Mouse (Mus musculus) midbrain, postnatal 0 days (tissue): ENCODE results near the gene Rnft2. TPM values are rescaled to one million over a fixed set of nuclear protein-coding genes. Genes with fewer than 3 reads are reported as not detected.

Source experiments
- ATAC-seq: fragments of 200-750 bp; cut with Nextera tagmentation; 2 replicates; pipeline ENCODE4 v1.8.0; 2017; ENCODE audit warnings: moderate number of reproducible peaks, mild to moderate bottlenecking, moderate TSS enrichment, moderate library complexity; ENCODE audit not compliant: low FRiP score
- DNase-seq: peaks from one replicate; pipeline ENCODE4 v3.0.0-alpha.2; 2015; ENCODE audit warnings: low spot score
- H3K27ac ChIP-seq: fragments of 300-500 bp; sonication (generic); 2 replicates; pipeline ENCODE4 v1.5.1; 2014; ENCODE audit warnings: low read depth, mild to moderate bottlenecking, low read length, mixed read lengths
- H3K27me3 ChIP-seq: fragments of 300-500 bp; sonication (generic); 2 replicates; pipeline ENCODE4 v1.6.1; 2014; ENCODE audit warnings: low read length, control low read depth, mixed read lengths; ENCODE audit not compliant: insufficient read depth
- H3K36me3 ChIP-seq: fragments of 300-500 bp; sonication (generic); 2 replicates; pipeline ENCODE4 v1.6.1; 2014; ENCODE audit warnings: low read length, control low read depth, mixed read lengths; ENCODE audit not compliant: insufficient read depth
- H3K4me1 ChIP-seq: fragments of 300-500 bp; sonication (generic); 2 replicates; pipeline ENCODE4 v1.6.1; 2014; ENCODE audit warnings: mild to moderate bottlenecking, control low read depth, antibody characterized with exemption, low read length, mixed read lengths; ENCODE audit not compliant: insufficient read depth
- H3K4me2 ChIP-seq: fragments of 300-500 bp; sonication (generic); 2 replicates; pipeline ENCODE4 v1.6.1; 2014; ENCODE audit warnings: low read depth, mild to moderate bottlenecking, low read length, mixed read lengths; ENCODE audit not compliant: poor library complexity, severe bottlenecking
- H3K4me3 ChIP-seq: fragments of 300-500 bp; sonication (generic); 2 replicates; pipeline ENCODE4 v1.5.1; 2014; ENCODE audit warnings: low read depth, mild to moderate bottlenecking, low read length, moderate library complexity
- H3K9ac ChIP-seq: fragments of 300-500 bp; sonication (generic); replicated peaks from 2 replicates; pipeline ENCODE4 v1.6.1; 2014; ENCODE audit warnings: mild to moderate bottlenecking, low read length, moderate library complexity, mixed read lengths; ENCODE audit not compliant: poor library complexity, severe bottlenecking
- H3K9me3 ChIP-seq: fragments of 300-500 bp; sonication (generic); 2 replicates; pipeline ENCODE4 v1.6.1; 2016; ENCODE audit warnings: low read length, control low read depth
- CTCF ChIP-seq: IDR thresholded peaks from 2 replicates; pipeline ENCODE4 v1.5.1; 2016; ENCODE audit warnings: antibody characterized with exemption, mild to moderate bottlenecking
- WGBS: fragments of 180-500 bp; shearing (Covaris S2); extraction: QIAGEN DNeasy Blood & Tissue Kit; methylation state at CpG from one replicate; pipeline ENCODE4 v1.1.7; 2014; 5-methylcytosine and 5-hydroxymethylcytosine counted together
- polyA plus RNA-seq: library from polyadenylated mRNA; unstranded; fragments of >200 nt; fragmentation: Nextera tagmentation; extraction: Ambion mirVana; gene quantifications from 2 replicates; pipeline ENCODE4 v1.2.1, GENCODE M21; 2015
- total RNA-seq: library from RNA; depleted of rRNA; stranded (reverse); fragments of >200 nt; gene quantifications from 2 replicates; pipeline ENCODE4 v1.2.3, GENCODE M21; 2014

Gene Rnft2
- total and polyA plus RNA-seq, 2 experiments from 2014 or later: 14.3 to 125 TPM

- no peak overlapping the region for H3K27ac ChIP-seq
- no peak for ATAC-seq
- no peak overlapping the region for H3K4me3 ChIP-seq
- no peaks in the 10 kb centered on the region for H3K27me3 ChIP-seq
- no peak overlapping the region for H3K4me2 ChIP-seq
- no peak for TF ChIP-seq CTCF
- H3K4me1 ChIP-seq: 0 out of 2 replicates have a peak, but pooled peaks cover 4% of the 10 kb centered on the region
- no peak overlapping the region for H3K9ac ChIP-seq
- no peaks in the 10 kb centered on the region for H3K9me3 ChIP-seq
- no peak for DNase-seq
- peaks cover 4% of the 10 kb centered on the region; the same call in 1 of the 2 replicates for H3K36me3 ChIP-seq
- WGBS: 91% methylated on average over 8 of the region's 8 CpGs
Observed at GRCm38 (mm10) chr5:118247378-118247777, 2.5 kb upstream of the Rnft2 start.

- Histone ChIP-seq H3K4me1 (0 out of 2 replicates have a peak, but pooled peaks cover 4% of the 10 kb centered on the region), H3K9me3 (no peaks in the 10 kb centered on the region), H3K4me3 (peak overlapping the region; percentile 53), H3K27ac (peak overlapping the region; percentile 81), H3K36me3 (peaks cover 19% of the 10 kb centered on the region), H3K4me2 (peak overlapping the region; percentile 63), H3K27me3 (no peaks in the 10 kb centered on the region), H3K9ac (peak overlapping the region; percentile 58)
- peak; percentile 12 for DNase-seq
- no peak for TF ChIP-seq CTCF
- 6% methylated on average over 15 of the region's 15 CpGs for WGBS
- no peak for ATAC-seq
Observed at GRCm38 (mm10) chr5:118245606-118246308, 841 bp upstream of the Rnft2 start.

- no peak for TF ChIP-seq CTCF
- H3K36me3 ChIP-seq: peaks cover 55% of the 10 kb centered on the region
- WGBS: 88% methylated on average over 12 of the region's 12 CpGs
Observed at GRCm38 (mm10) chr5:118239671-118240070, 5.2 kb downstream of the Rnft2 start.

DNA sequence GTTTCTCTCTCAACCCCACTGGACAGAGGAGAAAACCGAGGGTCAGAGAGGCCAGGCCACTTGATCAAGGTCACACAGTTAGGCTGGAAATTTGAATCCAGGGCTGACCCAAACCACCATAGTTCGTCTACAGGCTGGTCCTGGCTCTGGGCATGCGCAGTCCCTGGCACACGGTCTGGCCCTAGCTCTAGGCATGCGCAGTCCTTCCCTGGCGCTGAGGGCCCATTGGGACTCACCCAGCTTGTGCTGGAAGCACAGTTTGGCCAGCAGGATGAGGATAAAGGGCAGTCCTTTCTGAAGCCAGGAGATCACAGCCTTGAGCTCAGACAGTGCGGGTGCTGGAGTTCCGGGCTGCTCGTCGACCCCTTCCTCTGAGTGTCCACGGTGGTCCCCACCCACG is 8.0 kb downstream of the Rnft2 start:
- H3K9ac ChIP-seq: no peak overlapping the region
- ATAC-seq (no peak), DNase-seq (no peak)
- WGBS: 88% methylated on average over 10 of the region's 12 CpGs
- H3K27ac ChIP-seq: no peak overlapping the region
- no peak overlapping the region for H3K4me2 ChIP-seq
- H3K9me3 ChIP-seq: no peaks in the 10 kb centered on the region
- TF ChIP-seq CTCF: no peak
- H3K36me3 ChIP-seq: peaks cover 63% of the 10 kb centered on the region
- H3K4me1 ChIP-seq: no peaks in the 10 kb centered on the region
- no peak overlapping the region for H3K4me3 ChIP-seq
- H3K27me3 ChIP-seq: no peaks in the 10 kb centered on the region

More at GRCm38 (mm10) chr5:118239671-118240070, 5.2 kb downstream of the Rnft2 start:
- H3K27ac ChIP-seq: no peak overlapping the region
- H3K9ac ChIP-seq: no peak overlapping the region
- no peak overlapping the region for H3K4me3 ChIP-seq
- DNase-seq (no peak), ATAC-seq (no peak)
- no peak overlapping the region for H3K4me2 ChIP-seq
- no peaks in the 10 kb centered on the region for H3K9me3 ChIP-seq
- H3K4me1 ChIP-seq: no peaks in the 10 kb centered on the region
- no peaks in the 10 kb centered on the region for H3K27me3 ChIP-seq

GRCm38 (mm10) chr5:118230071-118230611 is 14.8 kb downstream of the Rnft2 start:
- Histone ChIP-seq H3K9me3 (no peaks in the 10 kb centered on the region), H3K4me2 (no peak overlapping the region), H3K9ac (no peak overlapping the region), H3K27me3 (no peaks in the 10 kb centered on the region), H3K4me1 (no peaks in the 10 kb centered on the region), H3K4me3 (no peak overlapping the region), H3K36me3 (peaks cover 65% of the 10 kb centered on the region), H3K27ac (no peak overlapping the region)
- 95% methylated on average over 13 of the region's 13 CpGs for WGBS
- no peak for ATAC-seq
- no peak for DNase-seq
- no peak for TF ChIP-seq CTCF

- no peak overlapping the region for H3K9ac ChIP-seq
- no peak for DNase-seq
Observed at GRCm38 (mm10) chr5:118223142-118223757, 21.7 kb downstream of the Rnft2 start.

More at GRCm38 (mm10) chr5:118223142-118223757, 21.7 kb downstream of the Rnft2 start:
- H3K4me3 ChIP-seq: no peak overlapping the region
- no peaks in the 10 kb centered on the region for H3K27me3 ChIP-seq
- peaks cover 65% of the 10 kb centered on the region for H3K36me3 ChIP-seq
- no peaks in the 10 kb centered on the region for H3K4me1 ChIP-seq
- no peak for ATAC-seq
- TF ChIP-seq CTCF: no peak
- no peak overlapping the region for H3K4me2 ChIP-seq
- H3K27ac ChIP-seq: no peak overlapping the region
- WGBS: 69% methylated on average over 9 of the region's 9 CpGs
- no peaks in the 10 kb centered on the region for H3K9me3 ChIP-seq
